Mouse (Mus musculus) adrenal gland, postnatal 10 days (tissue): ENCODE measurements around the gene Ntn1. TPM values are rescaled to one million over a fixed set of nuclear protein-coding genes. Genes with fewer than 3 reads are reported as not detected.
A peak's percentile ranks its signal among the peaks of the same experiment; 100 is the strongest.

ENCODE experiments used
- DNase-seq: peaks from one replicate; pipeline ENCODE4 v3.0.0; 2021; ENCODE audit warnings: mixed read lengths
- microRNA-seq: library from miRNA; unstranded; fragments of <30 nt; microRNA quantifications from one replicate; pipeline ENCODE4 v1.2.0, GENCODE M21; 2021
- total RNA-seq, 2 experiments: library from RNA; stranded (reverse); gene quantifications; 2 replicates each; pipeline ENCODE4 v1.2.3; 2021

Gene Ntn1
- total RNA-seq, 2 experiments from 2014 or later, result 11.0 TPM

- no peak for DNase-seq
These were observed 213.4 kb downstream of the Ntn1 start for GRCm38 (mm10) chr11:68187242-68187641.

- DNase-seq, result no peak
These were observed 215.0 kb downstream of the Ntn1 start for GRCm38 (mm10) chr11:68185647-68186046.

- DNase-seq, result no peak
These were observed 223.2 kb downstream of the Ntn1 start for GRCm38 (mm10) chr11:68177415-68177814.

- no peak for DNase-seq
These were observed 224.1 kb downstream of the Ntn1 start for GRCm38 (mm10) chr11:68176550-68176949.

GRCm38 (mm10) chr11:68172648-68173045 lies 228.0 kb downstream of the Ntn1 start:
- no peak for DNase-seq

GRCm38 (mm10) chr11:68171973-68172647 lies 228.5 kb downstream of the Ntn1 start:
- DNase-seq, result peak; percentile 58

GRCm38 (mm10) chr11:68168427-68168826 lies 232.2 kb downstream of the Ntn1 start:
- no peak for DNase-seq

GRCm38 (mm10) chr11:68164408-68164807 lies 236.2 kb downstream of the Ntn1 start:
- no peak for DNase-seq

GRCm38 (mm10) chr11:68159867-68160266 lies 240.8 kb downstream of the Ntn1 start:
- DNase-seq, result no peak

Small RNA genes within 50 kb of the gene (microRNA-seq; reads per million reads assigned to microRNA genes)
- gene Mir6406, result not detected

Other genes starting within 250 kb of the Ntn1 start
- 1 to 10 TPM; 1.6 to 2.3 TPM for gene Pik3r5, start 31.3 kb upstream of the Ntn1 start, total RNA-seq
- gene Pik3r6, start 102.2 kb upstream of the Ntn1 start, total RNA-seq, result 1 to 10 TPM; 3.6 to 4.7 TPM
- gene Mfsd6l, start 155.4 kb upstream of the Ntn1 start, total RNA-seq, result under 1 TPM in 1 of 2 experiments, not detected in 1; 0.27 TPM
- under 1 TPM in 1 of 2 experiments, not detected in 1; 0.72 TPM for gene Ccdc42, start 186.2 kb upstream of the Ntn1 start, total RNA-seq